Mouse (Mus musculus): ENCODE measurements around the gene C1d. TPM values are rescaled to one million over a fixed set of nuclear protein-coding genes. Genes with fewer than 3 reads are reported as not detected.
A peak's percentile ranks its signal among the peaks of the same experiment; 100 is the strongest.
"Not testable (repeated sequence)": the region's sequence is repeated elsewhere in the genome, so short reads cannot be mapped to it uniquely, and the experiment has no call there.

C1d gene
- total RNA-seq (2021), result 10 to 100 TPM; 43.2 to 57.4 TPM
- long read RNA-seq, experiment 1, transcript C1d-201 (5 exons, 2,981 nt), result major isoform, 16 of 17 reads
- long read RNA-seq, experiment 1, partial matches to known transcripts, result 0 of 17 reads
- long read RNA-seq, experiment 1, other reads (novel, unspliced or antisense), result 1 of 17 reads
- long read RNA-seq, experiment 2, transcript C1d-201 (5 exons, 2,981 nt), result major isoform, 91 of 95 reads
- long read RNA-seq, experiment 2, partial matches to known transcripts, result 1 of 95 reads
- long read RNA-seq, experiment 2, other reads (novel, unspliced or antisense), result 3 of 95 reads

DNA sequence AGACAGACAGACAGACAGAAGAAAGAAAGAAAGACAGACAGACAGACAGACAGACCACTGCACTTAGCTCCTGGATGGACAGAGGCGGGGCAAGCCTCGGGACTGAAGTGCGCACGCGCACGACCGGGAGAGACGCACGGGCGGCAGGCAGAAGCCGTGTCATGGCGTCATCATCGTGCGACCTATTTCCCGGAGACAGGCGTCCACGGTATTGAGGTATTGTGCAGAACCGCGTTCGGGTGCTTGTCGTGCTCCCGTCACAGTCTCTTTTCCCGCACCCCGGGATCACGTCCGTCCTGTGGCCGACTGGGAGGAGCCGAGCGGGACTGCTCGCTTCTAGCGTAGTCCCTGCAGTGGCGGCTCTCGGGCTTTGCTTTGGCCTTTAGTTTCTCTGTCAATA lies at the start of gene C1d:
Gene C1d (plus strand): TSS at position 137 of the 400 bp plus-strand sequence.
- peak; percentile 93 to 94 for DNase-seq (ENCODE audit: low spot score in 2 of 2)

DNA sequence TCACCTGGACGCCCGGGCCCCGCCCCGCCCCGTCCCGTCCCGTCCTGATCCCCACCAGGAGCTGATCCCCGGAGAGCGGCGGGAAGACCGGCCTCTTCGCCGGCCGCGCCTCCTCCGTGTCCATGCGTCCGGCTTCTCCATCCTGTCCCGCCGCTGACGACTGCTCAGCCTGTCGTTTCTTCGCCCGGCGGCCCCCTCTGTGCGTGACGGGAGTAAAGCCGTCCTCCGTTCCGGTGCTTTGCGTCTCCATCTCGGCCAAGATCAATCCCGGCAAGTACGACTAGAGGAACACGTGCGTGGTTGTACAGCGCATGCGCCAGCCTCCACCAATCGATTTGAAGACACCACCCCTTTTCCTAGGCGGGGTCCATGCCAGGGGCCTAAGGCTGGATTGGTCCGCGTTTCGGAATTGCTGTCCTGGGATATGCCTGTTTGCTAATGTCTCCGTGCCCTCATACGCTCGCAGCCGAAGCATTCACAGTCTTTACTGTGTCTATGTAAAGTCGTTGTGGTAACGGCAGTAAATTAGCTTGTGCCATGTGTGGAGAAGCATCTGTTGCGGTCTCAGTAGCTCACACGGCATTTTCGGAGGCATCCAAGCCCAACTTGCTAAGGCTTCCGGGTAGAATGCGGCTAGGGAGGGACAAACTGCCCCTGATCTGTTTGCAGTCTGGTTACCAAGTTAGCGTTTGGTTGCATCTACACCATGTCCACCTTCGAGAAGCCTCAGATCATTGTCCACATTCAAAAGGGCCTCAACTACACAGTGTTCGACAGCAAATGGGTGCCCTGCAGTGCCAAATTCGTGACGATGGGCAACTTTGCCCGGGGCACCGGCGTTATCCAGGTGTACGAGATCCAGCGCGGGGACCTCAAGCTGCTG lies 45.9 kb upstream of the C1d start, which contains the start of gene Pno1:
Gene Pno1 (minus strand): TSS at position 311 of the 883 bp plus-strand sequence.
- DNase-seq (ENCODE audit: low spot score in 2 of 2), result peak; percentile 91 to 92

DNA sequence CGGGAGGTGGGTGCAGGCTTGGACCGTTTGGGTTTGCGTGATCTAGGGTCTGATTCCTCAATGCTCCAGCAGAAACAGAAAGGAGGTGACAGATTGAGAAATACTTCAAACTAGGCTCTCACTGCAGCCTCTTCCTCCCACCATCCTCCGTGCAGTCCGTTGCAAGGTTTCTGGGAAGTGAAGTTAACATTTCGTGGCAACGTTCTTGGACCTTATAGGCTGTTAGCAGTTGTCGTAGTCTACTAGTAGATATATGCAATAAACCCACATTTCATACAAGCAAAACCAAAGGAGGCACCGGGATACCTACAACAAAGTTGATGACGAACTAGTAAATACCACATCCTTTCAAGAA lies 45.3 kb upstream of the C1d start:
- DNase-seq (ENCODE audit: low spot score in 2 of 2), result no peak

DNA sequence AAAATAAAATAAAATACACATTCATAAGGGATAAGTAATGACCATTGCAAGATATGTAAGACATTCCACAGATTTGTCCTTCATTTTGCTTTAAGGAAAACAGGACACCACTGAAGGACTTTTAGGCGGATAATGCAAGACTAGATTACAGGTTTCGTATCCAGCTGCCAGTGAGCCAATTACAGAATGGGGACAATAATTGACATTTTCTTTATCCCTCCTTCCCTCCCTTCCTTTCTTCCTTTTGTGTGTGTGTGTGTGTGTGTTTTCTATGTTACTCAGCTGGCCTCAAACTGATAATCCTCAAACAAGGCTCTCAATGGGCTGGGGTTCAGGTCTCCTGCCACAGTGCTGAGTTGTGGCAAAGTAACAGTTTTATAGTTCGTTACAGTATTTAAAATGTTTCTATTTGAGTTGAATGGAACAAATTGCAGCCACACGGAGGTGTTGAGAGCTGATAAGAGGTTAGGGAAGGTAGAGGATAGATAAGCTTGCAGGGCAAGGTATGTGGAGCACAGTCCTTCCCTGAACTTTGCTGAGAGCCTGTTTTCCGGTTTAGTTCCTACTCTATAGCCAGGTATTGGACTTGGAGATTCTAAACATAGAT lies 44.4 kb upstream of the C1d start:
- no peak for DNase-seq (ENCODE audit: low spot score in 2 of 2)

DNA sequence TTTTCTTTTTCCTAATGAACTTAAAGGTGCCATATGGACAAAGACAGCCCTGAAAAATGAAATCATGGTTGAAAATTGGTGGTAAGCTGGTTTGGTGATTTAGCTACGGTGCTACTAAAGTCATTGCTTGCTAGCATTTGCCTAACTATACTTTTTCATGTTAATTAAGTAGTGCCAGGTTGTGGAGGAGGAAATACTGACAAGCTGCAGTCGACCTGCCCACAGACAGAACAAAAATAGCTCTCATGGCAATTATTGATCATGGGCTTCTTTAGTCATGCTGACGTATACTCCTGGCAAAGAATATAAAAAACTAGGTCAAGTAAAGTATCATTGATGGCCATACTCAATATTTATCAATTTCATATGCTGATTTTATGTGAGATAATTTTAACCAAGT lies 41.9 kb upstream of the C1d start:
- no peak for DNase-seq (ENCODE audit: low spot score in 2 of 2)

DNA sequence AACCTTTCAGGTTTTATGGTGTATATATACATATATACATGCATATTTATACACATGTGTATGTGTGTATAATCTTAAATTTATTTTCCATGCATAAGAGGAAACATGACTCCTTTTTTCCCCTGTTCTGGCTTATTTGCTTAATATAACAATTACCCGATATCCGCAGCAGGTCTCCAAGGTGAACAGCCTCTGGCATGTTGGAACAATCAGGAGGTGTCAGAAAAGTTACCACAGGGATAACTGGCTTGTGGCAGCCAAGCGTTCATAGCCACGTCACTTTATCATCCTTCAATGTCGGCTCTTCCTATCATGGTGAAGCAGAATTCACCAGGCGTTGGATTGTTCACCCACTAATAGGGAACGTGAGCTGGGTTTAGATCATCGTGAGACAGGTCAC lies 36.3 kb upstream of the C1d start:
- DNase-seq (ENCODE audit: low spot score in 2 of 2), result no peak

DNA sequence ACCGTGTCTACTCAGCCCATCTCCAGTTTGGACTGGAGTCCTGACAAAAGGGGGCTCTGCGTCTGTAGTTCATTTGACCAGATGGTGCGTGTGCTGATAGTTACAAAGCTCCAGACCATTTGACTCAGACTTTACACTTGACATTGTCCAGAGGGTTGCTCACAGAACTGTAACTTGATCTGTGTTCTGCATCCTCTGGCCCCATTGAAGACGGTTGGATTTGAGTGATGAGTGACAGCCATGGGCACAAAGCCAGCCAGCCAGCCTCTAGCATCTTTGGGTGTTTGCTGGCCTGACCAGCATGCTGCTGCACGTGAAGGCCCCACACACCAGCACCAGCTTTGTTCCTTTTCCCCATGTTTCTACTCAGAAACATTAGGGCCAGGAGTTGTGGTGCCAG lies 24.6 kb upstream of the C1d start:
- no peak for DNase-seq (ENCODE audit: low spot score in 2 of 2)

DNA sequence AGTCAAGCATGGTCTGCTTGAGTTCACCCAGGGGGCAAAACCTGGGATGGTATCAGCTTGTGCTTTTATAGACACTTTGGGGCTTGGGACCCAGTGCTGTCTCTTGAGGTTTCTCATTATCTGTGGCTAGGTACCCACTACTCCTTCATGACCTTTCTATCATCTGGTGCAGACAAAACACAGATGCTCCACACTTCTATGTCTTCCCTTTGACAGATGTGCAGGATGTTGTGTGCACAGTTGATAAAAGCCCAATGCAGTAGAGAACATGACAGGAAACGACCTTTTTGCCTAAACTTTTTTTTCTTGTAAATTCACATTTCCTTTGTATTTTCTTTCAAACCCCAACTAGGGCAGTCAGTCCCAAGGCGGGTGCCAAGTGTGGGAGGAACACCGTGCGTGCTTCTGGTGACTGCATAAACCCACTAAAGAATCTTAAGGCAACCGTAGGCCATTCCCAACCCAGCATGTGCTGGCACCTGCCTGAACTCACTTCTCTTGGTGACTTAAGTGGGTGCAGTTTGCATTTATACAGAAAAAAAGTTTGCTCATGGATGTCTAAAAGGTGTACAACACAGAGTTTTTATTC lies 20.8 kb upstream of the C1d start:
- DNase-seq (ENCODE audit: low spot score in 2 of 2), result no peak

DNA sequence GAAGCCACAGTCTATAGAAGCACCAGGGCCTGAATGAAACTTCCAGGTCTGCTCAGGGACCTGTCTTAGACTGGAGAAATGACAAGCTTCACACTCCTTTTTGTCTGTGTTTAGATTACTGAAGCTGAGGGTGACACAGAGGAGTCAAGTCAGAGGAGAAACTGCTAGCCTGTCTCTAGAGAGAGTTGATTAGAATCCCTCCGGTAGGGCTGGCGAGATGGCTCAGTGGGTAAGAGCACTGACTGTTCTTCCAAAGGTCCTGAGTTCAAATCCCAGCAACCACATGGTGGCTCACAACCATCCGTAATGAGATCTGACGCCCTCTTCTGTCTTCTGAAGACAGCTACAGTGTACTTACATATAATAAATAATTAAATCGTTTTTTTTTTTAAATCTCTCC lies 18.8 kb upstream of the C1d start:
- not testable (repeated sequence) for DNase-seq (ENCODE audit: low spot score in 2 of 2)

DNA sequence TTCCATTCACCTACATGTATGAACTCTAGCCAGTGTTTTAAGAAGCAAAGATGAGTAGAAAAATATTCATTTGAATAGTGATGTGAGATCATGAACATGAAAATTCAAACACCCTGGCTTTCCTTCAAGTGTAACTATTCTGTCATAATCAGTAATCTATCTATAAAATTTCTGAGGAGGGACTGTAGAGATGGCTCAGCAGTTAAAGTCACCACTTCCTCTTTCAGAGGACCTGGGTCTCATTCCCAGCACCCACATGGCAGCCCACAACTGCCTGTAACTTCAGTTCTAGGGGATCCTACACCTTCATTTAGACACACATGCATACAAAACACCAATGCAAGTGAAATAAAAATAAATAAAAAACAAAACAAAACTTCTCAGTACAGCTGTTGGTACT lies 8.7 kb upstream of the C1d start:
- DNase-seq (ENCODE audit: low spot score in 2 of 2), result no peak

DNA sequence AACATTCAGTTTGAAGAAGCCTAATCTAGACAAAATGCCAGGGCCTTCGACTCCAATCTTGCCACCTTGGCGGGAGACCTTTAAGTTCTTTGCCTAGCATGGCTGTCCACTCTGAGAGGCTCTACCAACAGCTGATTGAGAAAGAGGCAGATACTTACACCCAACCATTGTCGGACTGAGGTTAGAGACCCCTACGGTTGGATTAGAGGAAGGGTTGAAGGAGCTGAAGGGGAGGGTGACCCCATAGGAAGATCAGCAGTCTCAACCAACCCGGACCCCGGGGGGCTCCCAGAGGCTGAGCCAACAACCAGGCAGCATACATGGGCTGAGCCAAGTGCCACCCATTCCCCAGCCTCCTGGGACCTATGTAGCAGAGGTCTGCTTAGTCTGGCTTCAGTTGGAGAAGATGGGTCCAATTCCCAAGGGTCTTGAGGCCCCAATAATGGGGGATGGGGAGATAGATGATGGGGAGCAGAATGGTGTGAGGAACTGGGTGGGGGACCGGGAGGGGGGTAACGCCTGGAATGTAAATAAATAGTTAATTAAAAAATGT lies 490 bp upstream of the C1d start:
- no peak for DNase-seq (ENCODE audit: low spot score in 2 of 2)

DNA sequence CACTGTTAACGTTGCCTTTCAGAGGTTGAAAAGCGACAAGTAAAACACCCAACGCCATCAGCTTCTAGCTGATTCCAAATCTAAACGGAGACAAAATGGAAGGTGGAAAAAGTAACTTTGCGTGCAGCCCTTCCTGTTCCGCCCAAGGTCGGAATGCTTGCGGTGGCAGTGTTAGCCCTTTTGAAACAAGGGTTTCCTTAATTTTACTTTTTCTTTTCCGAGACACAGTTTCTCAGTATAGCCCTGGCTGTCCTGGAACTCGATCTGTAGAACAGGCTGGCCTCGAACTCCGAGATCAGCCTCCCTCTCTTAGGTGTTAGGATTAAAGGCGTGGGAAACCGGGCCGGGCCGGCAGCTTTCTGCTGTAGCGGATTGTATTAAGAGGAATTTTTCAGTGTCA lies 482 bp downstream of the C1d start:
- peak in 1 of 2 experiments; percentile 25 for DNase-seq (ENCODE audit: low spot score in 2 of 2)

DNA sequence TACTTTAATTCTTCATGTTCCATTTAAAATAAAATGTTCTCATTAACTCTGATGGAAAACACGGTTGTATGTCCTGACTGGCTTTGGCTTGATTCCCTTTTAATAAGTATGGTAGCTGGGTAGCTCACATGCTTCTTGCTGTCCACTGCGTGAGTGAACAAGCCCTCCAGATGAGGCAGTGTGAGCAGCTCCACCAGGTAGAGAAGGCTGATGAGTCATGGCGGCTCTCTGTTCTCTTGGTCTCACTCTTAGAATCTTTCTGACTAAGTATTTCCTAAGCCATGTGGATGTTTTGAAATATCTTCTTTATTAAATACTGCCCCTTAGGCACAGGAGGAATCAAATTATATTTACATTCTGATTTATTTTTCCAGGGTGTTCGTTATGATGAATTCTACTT lies 9.8 kb downstream of the C1d start:
- DNase-seq (ENCODE audit: low spot score in 2 of 2), result no peak

DNA sequence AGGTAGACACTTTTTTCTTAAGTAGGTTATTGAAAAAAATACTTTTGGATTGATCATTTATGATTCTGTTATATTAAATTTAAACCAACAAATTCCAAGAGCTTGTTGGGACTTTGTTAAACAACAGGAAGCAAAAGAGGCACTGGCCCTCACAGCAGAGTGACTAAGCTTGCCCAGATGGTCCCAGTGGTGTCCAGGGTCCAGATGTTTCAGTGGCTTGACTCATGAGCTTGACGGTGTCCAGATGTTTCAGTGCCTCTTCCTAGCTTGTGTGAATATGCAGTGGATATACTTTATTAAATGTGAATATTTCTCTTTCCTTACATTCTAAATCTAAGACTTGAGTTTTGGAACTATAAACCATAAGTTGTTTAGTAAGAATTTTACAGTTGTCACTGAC lies 11.4 kb downstream of the C1d start:
- DNase-seq (ENCODE audit: low spot score in 2 of 2), result no peak

DNA sequence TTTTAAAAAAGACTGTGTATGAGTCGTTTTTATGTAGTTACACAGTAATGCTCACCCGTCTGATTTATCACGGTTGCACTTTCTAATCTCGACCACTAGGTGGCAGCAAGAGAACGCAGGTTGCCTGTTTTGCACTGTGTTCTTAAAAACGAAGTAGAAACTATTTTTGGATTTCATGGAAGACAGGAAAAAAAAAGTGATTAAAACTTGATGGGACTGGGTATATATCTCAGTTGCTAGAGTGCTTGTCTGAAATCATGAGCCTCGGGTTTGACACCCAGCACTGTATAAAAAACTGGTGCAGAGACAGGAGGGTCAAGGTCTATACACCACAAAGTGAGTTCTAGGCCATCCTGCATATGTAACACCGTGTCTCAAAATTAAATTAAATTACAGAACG lies 22.6 kb downstream of the C1d start:
- peak in 1 of 2 experiments; percentile 15 for DNase-seq (ENCODE audit: low spot score in 2 of 2)

DNA sequence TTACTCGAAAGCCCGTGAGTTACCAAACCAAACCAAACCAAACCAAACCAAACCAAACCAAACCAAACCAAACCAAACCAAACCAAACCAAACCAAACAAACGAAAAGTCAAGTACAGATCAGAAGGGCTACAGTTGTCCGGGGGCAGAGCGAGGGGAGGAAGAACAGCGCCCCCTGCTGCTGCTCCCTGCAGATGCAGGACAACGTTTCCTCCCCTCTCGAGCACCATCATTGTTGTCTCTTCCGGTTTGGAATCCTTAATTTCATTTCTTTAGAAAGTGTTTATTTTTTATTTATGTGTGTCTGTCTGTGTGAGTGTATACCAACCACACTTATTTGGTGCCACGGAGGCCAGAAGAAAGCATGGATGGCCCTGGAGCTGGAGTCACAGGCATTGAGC lies 26.7 kb downstream of the C1d start:
- peak in 1 of 2 experiments; percentile 42 for DNase-seq (ENCODE audit: low spot score in 2 of 2)

DNA sequence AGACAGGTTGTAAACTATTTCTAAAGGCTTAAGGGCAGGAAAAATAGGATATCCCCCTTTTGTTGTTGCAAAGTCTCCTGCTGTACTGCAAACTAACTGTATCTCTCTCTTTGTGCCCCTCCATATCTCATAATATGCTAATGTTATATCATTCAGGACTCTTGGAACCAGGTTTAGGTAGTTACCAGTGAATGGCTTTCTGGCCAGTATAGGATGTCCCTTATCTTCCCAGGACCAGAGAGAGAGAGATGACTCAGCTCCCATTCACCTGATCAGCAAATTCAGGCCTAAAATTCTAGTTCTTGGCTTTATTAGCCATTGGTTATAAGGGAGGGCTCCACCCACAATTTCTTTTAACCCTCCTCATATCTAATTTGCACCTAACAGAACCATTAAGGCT lies 31.5 kb downstream of the C1d start:
- no peak for DNase-seq (ENCODE audit: low spot score in 2 of 2)

DNA sequence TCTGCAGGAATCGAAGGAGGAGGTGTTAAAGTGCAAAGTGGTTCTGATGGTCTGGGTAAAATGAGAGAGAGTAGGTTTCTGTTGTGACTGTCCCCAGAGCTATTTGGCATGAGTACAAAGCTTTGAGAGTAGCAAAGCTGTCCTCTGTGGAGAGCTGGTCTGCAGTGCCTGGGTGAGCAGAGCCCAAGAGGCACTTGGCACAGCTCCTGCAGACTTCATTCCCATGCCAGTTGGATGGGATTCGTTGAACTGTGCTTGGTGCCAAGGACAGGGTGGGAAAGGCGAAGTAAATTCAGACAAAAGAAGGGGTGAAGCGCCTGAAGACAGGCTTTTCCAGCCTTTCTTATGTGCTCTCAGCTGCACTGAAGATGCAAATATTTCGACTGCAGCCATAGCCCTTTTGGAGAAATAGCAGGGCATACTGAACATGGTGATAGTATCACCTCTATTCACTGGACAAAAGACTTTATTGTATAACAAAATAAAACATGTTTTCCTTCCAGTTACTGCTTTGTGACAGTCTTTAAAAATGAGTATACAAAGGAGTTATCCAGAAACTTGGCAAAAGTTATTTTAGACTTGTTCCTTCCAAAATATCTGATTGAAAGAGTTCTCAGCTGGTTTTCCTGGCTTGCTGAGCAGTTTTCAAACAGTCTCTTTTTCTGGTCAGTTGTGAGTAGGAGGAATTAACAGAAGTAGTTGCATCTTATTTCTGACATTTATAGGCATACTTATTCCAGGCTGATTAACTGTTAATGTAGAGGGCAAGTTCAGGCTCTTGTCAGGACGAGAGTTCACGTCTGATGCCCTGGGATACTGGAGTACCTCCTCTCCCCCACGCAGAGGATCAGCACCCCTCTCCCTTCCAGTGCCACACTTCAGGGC lies 48.9 kb downstream of the C1d start:
- no peak for DNase-seq (ENCODE audit: low spot score in 2 of 2)

DNA sequence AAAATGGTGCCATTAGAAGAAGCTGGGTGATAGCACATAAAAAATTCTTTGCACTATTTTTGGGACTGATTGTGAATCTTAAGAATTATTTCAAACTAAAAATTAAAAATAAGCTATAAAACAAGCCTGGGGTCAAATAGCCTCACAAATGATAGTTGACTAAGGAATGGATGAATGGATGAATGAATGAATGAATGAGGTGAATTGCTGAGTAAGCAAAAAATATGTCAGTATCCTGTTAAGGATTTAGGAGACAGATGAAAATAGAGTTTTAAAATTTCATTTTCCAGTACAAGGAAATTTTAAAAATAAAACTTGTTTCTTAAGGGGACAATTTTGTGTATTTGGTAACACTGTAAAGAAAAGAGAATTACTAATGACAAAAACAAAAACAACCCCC lies 50.1 kb downstream of the C1d start:
- no peak for DNase-seq (ENCODE audit: low spot score in 2 of 2)

All from adrenal gland, adult 18-20 months (tissue).